Mouse (Mus musculus): ENCODE results near the gene Ubtd2. TPM values are rescaled to one million over a fixed set of nuclear protein-coding genes. Genes with fewer than 3 reads are reported as not detected.

Gene Ubtd2
- polyA plus RNA-seq, 1 experiment, result not detected

DNA sequence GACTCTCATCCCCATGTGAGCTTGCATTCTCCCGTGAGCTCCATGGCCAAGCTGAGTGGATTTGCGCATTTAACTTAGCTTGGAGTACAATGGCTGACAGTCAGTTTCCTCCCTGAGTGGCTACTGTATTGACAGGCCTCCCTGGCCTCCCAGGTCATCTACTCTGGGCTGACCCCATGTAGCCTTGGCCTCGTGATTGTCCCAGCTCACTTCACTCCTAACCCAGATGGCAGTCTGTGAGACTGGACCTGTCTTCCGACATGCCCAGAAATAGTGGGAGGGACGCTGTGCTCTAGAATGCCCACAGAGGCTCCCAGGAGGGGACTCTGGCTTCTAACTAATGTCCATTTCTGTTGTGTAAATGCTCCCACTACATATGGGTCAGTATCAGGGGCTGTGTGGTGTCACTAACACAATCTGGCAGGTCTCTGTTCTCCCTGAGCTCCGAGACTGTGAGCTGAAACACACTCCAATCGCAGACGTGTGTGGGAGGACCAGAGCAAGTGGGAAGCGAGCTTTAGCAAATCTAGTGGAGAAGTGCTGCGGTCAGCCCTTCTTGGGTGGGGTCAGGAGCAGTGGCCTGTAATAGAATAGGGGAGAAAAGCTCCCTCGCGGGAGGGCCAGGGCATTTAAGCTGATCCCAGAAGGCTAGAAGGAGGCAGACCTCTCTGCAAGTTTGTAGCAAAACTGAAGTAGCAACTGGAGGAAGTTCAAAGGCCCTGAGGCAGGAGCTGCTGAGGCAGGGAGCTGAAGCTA, 105.0 kb downstream of the Ubtd2 start:
- no peak for TF ChIP-seq GATA1 (IDR thresholded peaks at IDR 0.05; ENCODE audit: low read length)

DNA sequence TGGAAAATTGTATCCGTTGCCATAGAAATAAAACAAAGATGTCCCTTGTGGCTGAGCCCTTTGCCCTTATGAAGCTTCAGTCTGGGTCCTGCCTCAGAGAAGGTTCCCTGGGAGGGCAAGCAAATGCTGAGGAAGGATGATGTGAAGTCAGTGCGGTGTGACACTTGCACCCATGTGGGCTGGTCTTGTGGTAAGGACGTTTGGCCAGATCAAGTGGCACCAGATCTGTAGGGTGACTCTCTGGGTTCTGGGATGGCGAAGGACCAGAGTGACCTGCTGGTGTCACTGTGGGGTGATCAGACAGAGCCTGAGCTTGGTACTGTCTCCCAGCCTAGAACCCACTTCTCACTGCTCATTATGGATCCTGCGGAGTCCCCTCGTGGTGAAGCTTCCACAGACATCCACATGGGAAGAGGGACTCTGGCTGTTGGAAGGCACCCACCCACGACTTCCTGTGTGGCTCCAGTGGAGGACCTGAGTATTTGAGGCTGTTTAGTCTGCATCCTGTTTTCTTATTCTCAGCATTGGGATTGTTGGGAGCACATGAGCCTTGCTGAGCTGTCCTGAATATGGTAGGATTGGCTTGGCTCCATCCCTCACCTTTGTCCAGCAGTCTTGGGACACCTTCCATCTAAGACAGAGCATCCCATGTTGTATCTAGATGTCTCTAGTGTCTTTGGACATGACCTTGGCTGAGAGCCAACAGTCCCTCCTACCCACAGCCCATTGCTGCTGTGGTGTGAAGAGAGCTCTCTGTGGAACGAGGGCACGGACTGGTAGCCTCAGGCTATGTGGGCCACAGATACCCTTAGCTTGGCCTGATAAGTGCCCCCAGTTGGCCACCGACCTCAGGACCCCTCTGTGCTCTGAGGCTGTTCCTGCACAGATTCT, 106.5 kb downstream of the Ubtd2 start:
- no peak for TF ChIP-seq GATA1 (IDR thresholded peaks at IDR 0.05; ENCODE audit: low read length)

DNA sequence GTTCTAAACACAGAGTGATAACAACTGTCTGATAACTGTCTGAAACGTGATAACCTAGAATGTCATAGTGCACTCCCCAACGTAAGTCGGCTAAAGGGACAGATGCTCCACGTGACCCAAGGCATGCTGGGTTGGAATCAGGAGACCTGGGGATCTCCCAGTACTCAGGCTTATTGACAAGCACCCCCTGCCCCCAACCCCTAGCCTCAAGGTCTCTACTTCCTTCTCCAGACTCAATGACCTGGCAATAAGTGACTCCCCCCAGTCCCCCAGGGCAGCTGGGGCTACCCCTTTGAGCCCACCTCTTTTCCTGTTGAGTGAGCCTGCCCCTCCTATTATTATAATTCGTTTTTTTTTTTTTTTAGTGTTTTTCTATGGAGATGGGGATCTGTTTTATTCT, 107.5 kb downstream of the Ubtd2 start:
- no peak for TF ChIP-seq GATA1 (IDR thresholded peaks at IDR 0.05; ENCODE audit: low read length)

DNA sequence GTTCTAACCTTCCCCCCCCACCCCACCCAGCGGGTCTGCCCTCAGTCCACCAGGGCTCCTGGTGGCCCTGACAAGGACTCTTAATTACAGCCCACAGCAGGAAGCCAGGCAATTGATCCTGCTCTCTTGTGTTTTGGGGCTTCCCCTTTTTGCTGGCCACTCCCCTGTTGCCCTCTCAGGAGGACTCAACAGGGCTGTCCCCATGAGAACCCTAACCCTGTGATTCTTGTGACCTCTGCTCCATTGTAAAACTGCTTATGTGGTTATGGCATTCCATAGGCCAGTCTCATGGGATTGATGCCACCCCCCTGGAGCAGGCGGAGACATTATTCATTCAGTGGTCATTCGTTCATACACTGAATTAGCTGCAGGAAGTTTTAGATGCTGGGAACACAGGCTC, 108.5 kb downstream of the Ubtd2 start:
- no peak for TF ChIP-seq GATA1 (IDR thresholded peaks at IDR 0.05; ENCODE audit: low read length)

DNA sequence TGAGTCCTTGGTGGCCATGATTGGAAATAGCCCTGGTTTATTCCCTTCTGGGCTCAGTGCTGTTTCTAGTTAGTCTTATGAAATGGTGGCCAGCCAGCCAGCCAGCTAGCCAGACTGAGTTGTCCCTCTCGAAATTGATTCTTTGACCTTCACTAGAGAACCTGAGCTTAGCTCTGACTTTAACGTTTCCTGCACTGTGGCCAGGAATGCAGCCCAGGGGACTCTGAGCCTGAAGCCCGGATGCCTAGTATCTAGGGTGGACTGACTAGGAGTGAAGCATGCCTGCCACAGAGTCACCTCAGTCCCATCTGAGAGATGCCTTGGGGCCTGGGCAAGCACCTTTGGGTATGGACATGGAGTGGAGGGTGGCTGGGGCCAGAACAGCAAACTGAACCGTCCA, 109.5 kb downstream of the Ubtd2 start:
- TF ChIP-seq GATA1 (IDR thresholded peaks at IDR 0.05; ENCODE audit: low read length), result no peak

DNA sequence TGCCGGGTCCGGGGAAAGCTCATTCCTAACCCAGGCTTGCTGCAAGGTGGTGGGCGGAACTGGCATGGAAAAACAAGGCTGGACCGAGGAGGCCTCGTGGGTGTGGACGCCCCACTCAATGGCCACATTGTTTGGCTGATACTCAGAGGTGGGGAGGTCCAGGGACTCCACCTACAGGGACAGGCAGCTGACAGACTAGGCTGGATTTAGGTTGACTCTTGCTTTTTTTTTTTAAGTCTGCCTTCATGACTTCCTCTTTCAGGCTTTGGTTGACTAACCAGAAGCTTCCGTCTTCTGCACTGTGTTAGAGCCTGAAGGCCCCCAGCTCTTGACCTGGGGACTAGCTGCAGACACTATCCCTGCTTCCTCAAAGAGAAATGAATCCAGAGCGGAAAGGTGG, 109.9 kb downstream of the Ubtd2 start:
- no peak for TF ChIP-seq GATA1 (IDR thresholded peaks at IDR 0.05; ENCODE audit: low read length)

DNA sequence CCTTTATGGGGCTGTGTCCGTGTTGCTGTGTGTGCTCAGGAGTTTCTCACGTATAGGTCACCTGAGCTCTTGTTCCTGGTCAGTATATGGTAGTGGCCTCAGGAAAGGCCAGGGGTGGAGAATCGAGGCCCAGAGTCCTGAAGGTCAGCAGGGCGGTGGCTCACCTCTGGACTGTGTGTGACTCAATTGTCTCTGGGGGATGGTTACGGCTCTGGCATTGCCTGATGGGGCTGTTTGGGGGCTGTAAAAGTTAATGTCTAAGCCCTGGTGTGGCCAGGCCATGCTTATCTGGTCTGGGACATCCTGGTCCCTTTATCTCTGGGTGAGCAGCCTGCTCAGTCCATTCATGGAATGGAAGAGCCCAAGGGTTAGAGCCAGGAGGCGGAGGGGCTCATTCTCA, 111.0 kb downstream of the Ubtd2 start:
- TF ChIP-seq GATA1 (IDR thresholded peaks at IDR 0.05; ENCODE audit: low read length), result no peak

Other genes starting within 250 kb of the Ubtd2 start
- gene Snrnp25, start 250.0 kb upstream of the Ubtd2 start, polyA plus RNA-seq (2012), result 64.7 and 88.1 TPM in 2 replicates
- gene Rhbdf1, start 233.1 kb upstream of the Ubtd2 start, polyA plus RNA-seq (2012), result 2.0 and 2.9 TPM in 2 replicates
- gene Mpg, start 228.9 kb upstream of the Ubtd2 start, polyA plus RNA-seq (2012), result 17.3 and 21.5 TPM in 2 replicates
- 73.0 and 113 TPM in 2 replicates for gene Nprl3, start 187.7 kb upstream of the Ubtd2 start, polyA plus RNA-seq (2012)
- not detected in 2 replicates for gene Hba-x, start 179.0 kb upstream of the Ubtd2 start, polyA plus RNA-seq (2012)
- gene Hba-a1, start 171.9 kb upstream of the Ubtd2 start, polyA plus RNA-seq (2012), result 6,644 and 8,827 TPM in 2 replicates
- 0.12 and 0.42 TPM in 2 replicates for gene Hbq1b, start 168.4 kb upstream of the Ubtd2 start, polyA plus RNA-seq (2012)
- 2,838 and 3,812 TPM in 2 replicates for gene Hba-a2, start 158.9 kb upstream of the Ubtd2 start, polyA plus RNA-seq (2012)
- gene Hbq1a, start 155.3 kb upstream of the Ubtd2 start, polyA plus RNA-seq (2012), result not detected in 2 replicates
- not detected in 2 replicates for gene Sh3pxd2b, start 107.5 kb upstream of the Ubtd2 start, polyA plus RNA-seq (2012)
- not detected in 2 replicates for gene Efcab9, start 76.7 kb downstream of the Ubtd2 start, polyA plus RNA-seq (2012)
- 30.0 and 30.8 TPM in 2 replicates for gene Stk10, start 77.9 kb downstream of the Ubtd2 start, polyA plus RNA-seq (2012)
- gene Fbxw11, start 187.4 kb downstream of the Ubtd2 start, polyA plus RNA-seq (2012), result 23.4 and 32.9 TPM in 2 replicates